Mouse (Mus musculus): Measurements from ENCODE around the gene Rchy1. TPM values are rescaled to one million over a fixed set of nuclear protein-coding genes. Genes with fewer than 3 reads are reported as not detected.

The Rchy1 gene
- total RNA-seq (2022): 10 to 100 TPM; 30.1 to 35.5 (median 32.2) TPM

- DNase-seq (ENCODE audit: low spot score): peak; percentile 97
Observed at GRCm38 (mm10) chr5:91962639-91963440, at the start of gene Rchy1. Rchy1 (minus strand) TSS chr5:91963068.

- DNase-seq (ENCODE audit: low spot score): no peak
Observed at GRCm38 (mm10) chr5:92011756-92012155, 48.9 kb upstream of the Rchy1 start.

- DNase-seq (ENCODE audit: low spot score): no peak
Observed at GRCm38 (mm10) chr5:92009827-92010226, 47.0 kb upstream of the Rchy1 start.

- peak; percentile 9 for DNase-seq (ENCODE audit: low spot score)
Observed at GRCm38 (mm10) chr5:92003011-92003410, 40.1 kb upstream of the Rchy1 start.

GRCm38 (mm10) chr5:92000770-92001169 lies 37.9 kb upstream of the Rchy1 start:
- peak; percentile 6 for DNase-seq (ENCODE audit: low spot score)

GRCm38 (mm10) chr5:91994546-91994945 lies 31.7 kb upstream of the Rchy1 start:
- DNase-seq (ENCODE audit: low spot score): peak; percentile 3

GRCm38 (mm10) chr5:91993061-91993460 lies 30.2 kb upstream of the Rchy1 start:
- no peak for DNase-seq (ENCODE audit: low spot score)

- no peak for DNase-seq (ENCODE audit: low spot score)
Observed at GRCm38 (mm10) chr5:91991191-91991937, 28.5 kb upstream of the Rchy1 start.

- no peak for DNase-seq (ENCODE audit: low spot score)
Observed at GRCm38 (mm10) chr5:91989261-91989660, 26.4 kb upstream of the Rchy1 start.

GRCm38 (mm10) chr5:91987799-91988198 lies 24.9 kb upstream of the Rchy1 start:
- no peak for DNase-seq (ENCODE audit: low spot score)

- no peak for DNase-seq (ENCODE audit: low spot score)
Observed at GRCm38 (mm10) chr5:91987236-91987635, 24.4 kb upstream of the Rchy1 start, which contains the start of gene Odaph. Odaph (plus strand) TSS chr5:91987475.

- DNase-seq (ENCODE audit: low spot score): no peak
Observed at GRCm38 (mm10) chr5:91985721-91986120, 22.9 kb upstream of the Rchy1 start.

- DNase-seq (ENCODE audit: low spot score): no peak
Observed at GRCm38 (mm10) chr5:91983490-91983889, 20.6 kb upstream of the Rchy1 start.

GRCm38 (mm10) chr5:91981176-91981840 lies 18.4 kb upstream of the Rchy1 start:
- no peak for DNase-seq (ENCODE audit: low spot score)

GRCm38 (mm10) chr5:91977397-91977770 lies 14.5 kb upstream of the Rchy1 start:
- DNase-seq (ENCODE audit: low spot score): no peak

- no peak for DNase-seq (ENCODE audit: low spot score)
Observed at GRCm38 (mm10) chr5:91976566-91977396, 13.9 kb upstream of the Rchy1 start.

- no peak for DNase-seq (ENCODE audit: low spot score)
Observed at GRCm38 (mm10) chr5:91975758-91976157, 12.9 kb upstream of the Rchy1 start.

GRCm38 (mm10) chr5:91974002-91974401 lies 11.1 kb upstream of the Rchy1 start:
- DNase-seq (ENCODE audit: low spot score): no peak

GRCm38 (mm10) chr5:91972046-91972445 lies 9.2 kb upstream of the Rchy1 start:
- no peak for DNase-seq (ENCODE audit: low spot score)

GRCm38 (mm10) chr5:91962259-91962638 lies 619 bp downstream of the Rchy1 start:
- peak; percentile 71 for DNase-seq (ENCODE audit: low spot score)

GRCm38 (mm10) chr5:91961370-91961769 lies 1.5 kb downstream of the Rchy1 start:
- DNase-seq (ENCODE audit: low spot score): peak; percentile 12

Measured in heart, adult 8-10 months (tissue).